Mouse (Mus musculus): ENCODE data around the gene H1f0. TPM values are rescaled to one million over a fixed set of nuclear protein-coding genes. Genes with fewer than 3 reads are reported as not detected.
"Not testable (repeated sequence)": the region's sequence is repeated elsewhere in the genome, so short reads cannot be mapped to it uniquely, and the experiment has no call there.

Gene H1f0
- polyA plus RNA-seq, 1 experiment = 103 TPM

- no peak for DNase-seq (ENCODE audit: low spot score)
These were observed 25.2 kb upstream of the H1f0 start for GRCm38 (mm10) chr15:79003079-79003478.

GRCm38 (mm10) chr15:79005581-79005980, 22.7 kb upstream of the H1f0 start:
- no peak for DNase-seq (ENCODE audit: low spot score)

- DNase-seq (ENCODE audit: low spot score) = no peak
These were observed 21.6 kb upstream of the H1f0 start for GRCm38 (mm10) chr15:79006638-79007037.

GRCm38 (mm10) chr15:79007059-79007458, 21.2 kb upstream of the H1f0 start:
- DNase-seq (ENCODE audit: low spot score) = no peak

GRCm38 (mm10) chr15:79007836-79008235, 20.4 kb upstream of the H1f0 start:
- not testable (repeated sequence) for DNase-seq (ENCODE audit: low spot score)

GRCm38 (mm10) chr15:79009734-79010133, 18.5 kb upstream of the H1f0 start:
- DNase-seq (ENCODE audit: low spot score) = no peak

GRCm38 (mm10) chr15:79011550-79011949, 16.7 kb upstream of the H1f0 start:
- DNase-seq (ENCODE audit: low spot score) = no peak

- DNase-seq (ENCODE audit: low spot score) = no peak
These were observed 14.9 kb upstream of the H1f0 start for GRCm38 (mm10) chr15:79013382-79013781.

GRCm38 (mm10) chr15:79018191-79018590, 10.1 kb upstream of the H1f0 start:
- DNase-seq (ENCODE audit: low spot score) = no peak

- DNase-seq (ENCODE audit: low spot score) = no peak
These were observed 9.4 kb upstream of the H1f0 start for GRCm38 (mm10) chr15:79018886-79019285.

- no peak for DNase-seq (ENCODE audit: low spot score)
These were observed 5.5 kb upstream of the H1f0 start for GRCm38 (mm10) chr15:79022671-79023230.

GRCm38 (mm10) chr15:79023366-79023765, 4.9 kb upstream of the H1f0 start:
- DNase-seq (ENCODE audit: low spot score) = no peak

GRCm38 (mm10) chr15:79025687-79026308, 2.5 kb upstream of the H1f0 start:
- no peak for DNase-seq (ENCODE audit: low spot score)

GRCm38 (mm10) chr15:79026511-79027290, 1.5 kb upstream of the H1f0 start:
- no peak for DNase-seq (ENCODE audit: low spot score)

GRCm38 (mm10) chr15:79027291-79028205, 702 bp upstream of the H1f0 start:
- no peak for DNase-seq (ENCODE audit: low spot score)

GRCm38 (mm10) chr15:79028823-79029484, 704 bp downstream of the H1f0 start:
- DNase-seq (ENCODE audit: low spot score) = no peak

GRCm38 (mm10) chr15:79029519-79030241, 1.4 kb downstream of the H1f0 start:
- DNase-seq (ENCODE audit: low spot score) = no peak

GRCm38 (mm10) chr15:79030551-79031435, 2.5 kb downstream of the H1f0 start:
- peak; percentile 71 for DNase-seq (ENCODE audit: low spot score)

- DNase-seq (ENCODE audit: low spot score) = not testable (repeated sequence)
These were observed 3.7 kb downstream of the H1f0 start for GRCm38 (mm10) chr15:79031908-79032307.

GRCm38 (mm10) chr15:79037913-79038328, 9.7 kb downstream of the H1f0 start:
- DNase-seq (ENCODE audit: low spot score) = peak; percentile 62

All from urinary bladder, adult 2 months (tissue).